Mouse (Mus musculus) frontal cortex, postnatal 36 days (tissue): ENCODE data around the gene Tmub2.

ENCODE experiments used
- DNase-seq, 2 experiments: peaks; one replicate each; pipeline ENCODE4 v3.0.0; 2022; ENCODE audit warnings: low spot score in 2 of 2

Tmub2 gene

GRCm38 (mm10) chr11:102327839-102328238, 43.1 kb downstream of the Tmub2 start:
- DNase-seq = no peak

GRCm38 (mm10) chr11:102329518-102329917, 44.8 kb downstream of the Tmub2 start:
- DNase-seq = no peak

- no peak for DNase-seq
These were observed 45.3 kb downstream of the Tmub2 start for GRCm38 (mm10) chr11:102330039-102330438.

GRCm38 (mm10) chr11:102331806-102332205, 47.1 kb downstream of the Tmub2 start:
- DNase-seq = no peak

- no peak for DNase-seq
These were observed 48.3 kb downstream of the Tmub2 start for GRCm38 (mm10) chr11:102333061-102333460.

- DNase-seq = no peak
These were observed 49.3 kb downstream of the Tmub2 start for GRCm38 (mm10) chr11:102334010-102334409.

- no peak for DNase-seq
These were observed 50.4 kb downstream of the Tmub2 start for GRCm38 (mm10) chr11:102334973-102335700.

GRCm38 (mm10) chr11:102336191-102336590, 51.5 kb downstream of the Tmub2 start:
- DNase-seq = no peak

- DNase-seq = no peak
These were observed 53.2 kb downstream of the Tmub2 start for GRCm38 (mm10) chr11:102337921-102338320.

GRCm38 (mm10) chr11:102338561-102338960, 53.8 kb downstream of the Tmub2 start:
- peak; percentile 61 to 67 for DNase-seq
